Mouse (Mus musculus) small intestine, adult 2 months (tissue): ENCODE data around the gene Evi2.

ENCODE experiments used
- CTCF ChIP-seq: fragments of 200-500 bp; IDR thresholded peaks from 2 replicates; pipeline ENCODE4 v1.5.1; 2012; ENCODE audit warnings: low read depth, mild to moderate bottlenecking, control low read depth, inconsistent platforms, low read length, moderate library complexity, mixed read lengths; ENCODE audit not compliant: insufficient replicate concordance, insufficient read length; ENCODE audit errors: extremely low read depth
- POLR2A ChIP-seq: fragments of 200-500 bp; IDR thresholded peaks from 2 replicates; pipeline ENCODE4 v1.6.1; 2012; ENCODE audit warnings: low read depth, mild to moderate bottlenecking, control low read depth, inconsistent platforms, low read length, moderate library complexity

DNA sequence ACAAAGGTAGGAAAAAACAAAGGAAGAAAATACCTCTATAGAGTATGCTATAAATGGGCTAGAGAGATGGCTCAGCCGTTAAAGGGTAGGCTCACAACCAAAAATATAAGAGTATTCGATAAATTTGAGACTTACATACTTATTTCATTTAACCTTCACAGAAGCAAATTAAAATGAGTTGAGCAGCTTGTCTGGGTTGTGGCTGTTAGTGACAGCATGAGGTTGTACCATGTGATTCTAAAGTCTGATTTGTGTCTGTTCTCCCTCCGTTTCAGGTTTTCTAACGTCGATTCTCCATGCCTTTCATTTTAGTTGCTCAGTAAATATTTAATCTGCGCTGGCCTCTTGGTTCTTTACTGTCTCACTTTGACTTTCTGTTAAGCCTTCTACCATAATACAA lies 11.1 kb downstream of the Evi2 start:
- TF ChIP-seq CTCF (no peak), POLR2A (no peak)
